8 mouse cellular contexts compared by ENCODE assay signal in genomic region chr1:74390287-74390906, GRCm38 (mm10). TPM values are rescaled to one million over a fixed set of nuclear protein-coding genes. Genes with fewer than 3 reads are reported as not detected.
DNase-seq lines count a peak whose midpoint lies in the region; ATAC-seq and TF ChIP-seq lines count a peak whose summit lies in the region.

No protein-coding gene starts in this region.

- peak overlapping the region; percentile 96 for H3K4me3 ChIP-seq in lung, postnatal 0 days (ENCODE audit: low read depth, low read length)

- peak; percentile 84 for TF ChIP-seq CTCF in lung, postnatal 0 days (IDR thresholded peaks at IDR 0.05)

- H3K9me3 ChIP-seq in lung, postnatal 0 days (ENCODE audit: low read length), result no peaks in the 10 kb centered on the region

- no peaks in the 10 kb centered on the region for H3K27me3 ChIP-seq in lung, postnatal 0 days (replicated peaks; ENCODE audit: insufficient read depth, low read length)

- H3K36me3 ChIP-seq in lung, postnatal 0 days (ENCODE audit: insufficient read depth, low read length), result no peaks in the 10 kb centered on the region; the same call in 1 of the 2 replicates

- peak overlapping the region; percentile 13 for H3K9ac ChIP-seq in lung, postnatal 0 days (replicated peaks; ENCODE audit: low read depth)

- peak; percentile 62 for DNase-seq in right cerebral cortex, postnatal 4 days
- DNase-seq in right cerebral cortex, adult 18-20 months, result no peak
- peak; percentile 62 to 77 for DNase-seq in cerebellum, postnatal 25 days
- DNase-seq in gastrocnemius, postnatal 4 days (ENCODE audit: low spot score in 2 of 2), result peak; percentile 55 to 73
- DNase-seq in kidney, adult 18-20 months, result peak; percentile 72
- peak; percentile 81 for DNase-seq in lung, postnatal 0 days (ENCODE audit: low spot score)
- DNase-seq in retina, embryonic 14.5 days (ENCODE audit: low spot score), result peak; percentile 68

- peak overlapping the region; percentile 79 for H3K4me2 ChIP-seq in lung, postnatal 0 days (replicated peaks; ENCODE audit: low read depth, low read length)

- no peak for TF ChIP-seq EP300 in lung, postnatal 0 days (IDR thresholded peaks at IDR 0.05)

- ATAC-seq in lung, postnatal 0 days, result no peak
- ATAC-seq in granulocyte monocyte progenitor cell, adult 5-6 weeks (replicated peaks; ENCODE audit: poor library complexity, severe bottlenecking), result no peak

- H3K27ac ChIP-seq in lung, postnatal 0 days (ENCODE audit: low read length), result peak overlapping the region; percentile 100

- WGBS in lung, postnatal 0 days, result 5% methylated on average over 21 of the region's 21 CpGs

- H3K4me1 ChIP-seq in lung, postnatal 0 days (ENCODE audit: insufficient read depth, low read depth, low read length), result peaks cover 9% of the 10 kb centered on the region; the same call in 1 of the 2 replicates

RNA-seq across cellular contexts. Expression of gene Ctdsp1, which starts 0.9 kb away (rescaled TPM):
- total RNA-seq in gastrocnemius, postnatal 4 days (2021), result 100 to 1,000 TPM; 109 to 135 TPM
- polyA plus RNA-seq in lung, postnatal 0 days (2015; fragmentation: Nextera tagmentation; extraction: Ambion mirVana), result 72.5 and 75.0 TPM in 2 replicates
- total RNA-seq in granulocyte monocyte progenitor cell, adult 5-6 weeks (2014; fragmentation: Nextera tagmentation), result 81.8 and 98.1 TPM in 2 replicates
- total RNA-seq in granulocyte monocyte progenitor cell, adult 5-6 weeks (2017), result 27.7 and 33.9 TPM in 2 replicates

RNA-seq across cellular contexts. Expression of gene Slc11a1, which starts 15.4 kb away (rescaled TPM):
- 1 to 10 TPM; 4.5 to 4.6 TPM for total RNA-seq in gastrocnemius, postnatal 4 days (2021)
- 4.6 and 4.8 TPM in 2 replicates for polyA plus RNA-seq in lung, postnatal 0 days (2015; fragmentation: Nextera tagmentation; extraction: Ambion mirVana)
- total RNA-seq in granulocyte monocyte progenitor cell, adult 5-6 weeks (2014; fragmentation: Nextera tagmentation), result 0.38 and 0.49 TPM in 2 replicates
- 0.26 and 0.69 TPM in 2 replicates for total RNA-seq in granulocyte monocyte progenitor cell, adult 5-6 weeks (2017)

RNA-seq across cellular contexts. Expression of gene Vil1, which starts 18.8 kb away (rescaled TPM):
- under 1 TPM; 0.13 to 0.66 TPM for total RNA-seq in gastrocnemius, postnatal 4 days (2021)
- 0.75 and 1.3 TPM in 2 replicates for polyA plus RNA-seq in lung, postnatal 0 days (2015; fragmentation: Nextera tagmentation; extraction: Ambion mirVana)
- 0.09 TPM in 1 of 2 replicates, not detected in the other for total RNA-seq in granulocyte monocyte progenitor cell, adult 5-6 weeks (2014; fragmentation: Nextera tagmentation)
- not detected in 2 replicates for total RNA-seq in granulocyte monocyte progenitor cell, adult 5-6 weeks (2017)

RNA-seq across cellular contexts. Expression of gene Catip, which starts 28.5 kb away (rescaled TPM):
- total RNA-seq in gastrocnemius, postnatal 4 days (2021), result under 1 TPM; 0.23 to 0.25 TPM
- polyA plus RNA-seq in lung, postnatal 0 days (2015; fragmentation: Nextera tagmentation; extraction: Ambion mirVana), result 3.4 and 5.1 TPM in 2 replicates
- total RNA-seq in granulocyte monocyte progenitor cell, adult 5-6 weeks (2014; fragmentation: Nextera tagmentation), result 1.9 TPM in 1 of 2 replicates, not detected in the other
- total RNA-seq in granulocyte monocyte progenitor cell, adult 5-6 weeks (2017), result not detected in 2 replicates
